Mouse (Mus musculus): ENCODE results near the gene B3gnt3. TPM values are rescaled to one million over a fixed set of nuclear protein-coding genes. Genes with fewer than 3 reads are reported as not detected.

B3gnt3 gene
- polyA plus RNA-seq, 1 experiment from 2014 or later: 0.33 TPM

DNA sequence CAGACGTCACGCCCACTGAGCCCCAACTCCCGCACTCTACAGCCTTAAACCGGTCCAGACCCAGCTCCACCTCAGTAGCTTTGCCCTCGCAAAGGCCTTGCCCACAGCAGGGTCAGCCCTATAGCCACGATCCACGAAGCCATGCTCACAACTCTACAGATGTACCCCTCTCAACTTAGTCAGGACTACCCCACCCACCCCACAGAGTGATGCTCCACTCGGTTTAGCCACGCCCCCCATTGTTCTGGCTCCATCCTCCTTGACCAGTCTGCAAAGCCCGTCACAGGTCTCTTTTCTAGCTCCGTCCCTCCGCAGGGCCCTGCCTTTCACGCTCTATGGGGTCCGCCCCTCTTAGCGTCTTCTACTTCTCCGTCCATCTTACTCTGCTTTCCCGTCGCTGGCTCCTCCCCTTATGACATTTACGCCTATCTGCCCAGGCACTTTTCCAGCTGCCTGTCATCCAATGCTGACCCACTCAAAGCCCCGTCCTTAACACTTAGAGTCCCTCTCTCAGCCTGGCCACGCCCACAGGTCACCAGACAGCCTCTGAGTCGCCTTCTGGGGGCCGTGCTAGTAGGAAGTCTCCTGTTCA lies 15.3 kb downstream of the B3gnt3 start:
- Histone ChIP-seq H3K27ac (ENCODE audit: low read depth, low read length) (no peak overlapping the region), H3K36me3 (ENCODE audit: control insufficient read depth, insufficient read depth, low read length) (no peaks in the 10 kb centered on the region), H3K9me3 (ENCODE audit: control insufficient read depth, low read length) (no peaks in the 10 kb centered on the region), H3K9ac (ENCODE audit: low read length) (no peak overlapping the region), H3K4me1 (ENCODE audit: control insufficient read depth, insufficient read depth, low read length) (peaks cover 3% of the 10 kb centered on the region), H3K4me2 (ENCODE audit: low read depth) (peak overlapping the region; percentile 4), H3K27me3 (ENCODE audit: control insufficient read depth, insufficient read depth, low read length) (peaks cover 100% of the 10 kb centered on the region), H3K4me3 (ENCODE audit: low read depth, low read length) (peak overlapping the region; percentile 6; the same call in 1 of the 2 replicates)
- ATAC-seq (ENCODE audit: insufficient read depth, low FRiP score, low TSS enrichment) (0 out of 2 replicates have a peak, but pooled peaks have one; percentile 33), DNase-seq (ENCODE audit: low spot score) (no peak)
- under 1% methylated on average over 23 of the region's 23 CpGs for WGBS

DNA sequence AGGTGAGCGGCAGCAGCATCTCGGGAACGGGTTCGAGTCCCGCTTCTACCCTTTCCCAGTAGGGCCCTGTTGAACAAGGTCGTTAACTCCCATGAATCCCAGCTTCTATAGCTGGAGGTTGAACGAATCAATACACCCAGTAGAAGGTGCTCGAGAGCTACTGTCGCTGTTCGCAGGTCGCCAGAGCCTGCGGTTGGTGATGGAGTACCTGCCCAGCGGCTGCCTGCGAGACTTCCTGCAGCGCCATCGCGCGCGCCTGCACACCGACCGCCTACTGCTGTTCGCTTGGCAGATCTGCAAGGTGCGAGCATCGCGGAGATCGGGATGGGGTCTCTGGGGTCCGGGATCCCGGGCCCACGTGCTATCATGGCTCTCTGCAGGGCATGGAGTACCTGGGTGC lies 16.0 kb downstream of the B3gnt3 start:
- Histone ChIP-seq H3K4me1 (ENCODE audit: control insufficient read depth, insufficient read depth, low read length) (peaks cover 3% of the 10 kb centered on the region), H3K9ac (ENCODE audit: low read length) (no peak overlapping the region), H3K4me3 (ENCODE audit: low read depth, low read length) (peak overlapping the region; percentile 8; the same call in 1 of the 2 replicates), H3K27me3 (ENCODE audit: control insufficient read depth, insufficient read depth, low read length) (peaks cover 100% of the 10 kb centered on the region), H3K4me2 (ENCODE audit: low read depth) (peak overlapping the region; percentile 24), H3K27ac (ENCODE audit: low read depth, low read length) (no peak overlapping the region), H3K36me3 (ENCODE audit: control insufficient read depth, insufficient read depth, low read length) (no peaks in the 10 kb centered on the region), H3K9me3 (ENCODE audit: control insufficient read depth, low read length) (no peaks in the 10 kb centered on the region)
- WGBS: 2% methylated on average over 29 of the region's 29 CpGs
- ATAC-seq (ENCODE audit: insufficient read depth, low FRiP score, low TSS enrichment) (no peak), DNase-seq (ENCODE audit: low spot score) (no peak)

DNA sequence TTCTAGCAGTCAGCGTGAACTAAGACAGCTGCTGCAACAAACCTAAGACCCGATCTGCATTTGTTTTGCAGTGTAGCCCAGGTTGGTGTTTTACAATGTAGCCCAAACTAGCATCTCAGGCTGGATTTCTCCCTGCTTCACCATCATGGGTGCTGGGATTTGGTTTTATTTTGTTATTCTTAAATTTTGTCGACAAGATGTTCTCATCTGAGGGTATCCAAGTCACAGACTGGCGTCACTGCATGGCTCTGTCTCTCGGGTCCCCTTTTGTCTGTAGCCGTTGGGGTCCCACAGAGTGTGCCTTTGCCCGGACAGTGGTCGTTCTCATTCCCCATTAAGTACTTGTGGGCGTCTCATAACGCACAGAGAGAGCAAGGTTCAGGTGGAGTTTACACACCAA lies 16.9 kb downstream of the B3gnt3 start:
- no peaks in the 10 kb centered on the region for H3K36me3 ChIP-seq (ENCODE audit: control insufficient read depth, insufficient read depth, low read length)
- 13% methylated on average over 10 of the region's 10 CpGs for WGBS
- ATAC-seq (ENCODE audit: insufficient read depth, low FRiP score, low TSS enrichment) (no peak), DNase-seq (ENCODE audit: low spot score) (no peak)
- peaks cover 3% of the 10 kb centered on the region for H3K4me1 ChIP-seq (ENCODE audit: control insufficient read depth, insufficient read depth, low read length)
- H3K4me3 ChIP-seq (ENCODE audit: low read depth, low read length): no peak overlapping the region
- no peaks in the 10 kb centered on the region for H3K9me3 ChIP-seq (ENCODE audit: control insufficient read depth, low read length)
- peaks cover 100% of the 10 kb centered on the region for H3K27me3 ChIP-seq (ENCODE audit: control insufficient read depth, insufficient read depth, low read length)
- H3K4me2 ChIP-seq (ENCODE audit: low read depth): no peak overlapping the region
- H3K9ac ChIP-seq (ENCODE audit: low read length): no peak overlapping the region
- H3K27ac ChIP-seq (ENCODE audit: low read depth, low read length): no peak overlapping the region

DNA sequence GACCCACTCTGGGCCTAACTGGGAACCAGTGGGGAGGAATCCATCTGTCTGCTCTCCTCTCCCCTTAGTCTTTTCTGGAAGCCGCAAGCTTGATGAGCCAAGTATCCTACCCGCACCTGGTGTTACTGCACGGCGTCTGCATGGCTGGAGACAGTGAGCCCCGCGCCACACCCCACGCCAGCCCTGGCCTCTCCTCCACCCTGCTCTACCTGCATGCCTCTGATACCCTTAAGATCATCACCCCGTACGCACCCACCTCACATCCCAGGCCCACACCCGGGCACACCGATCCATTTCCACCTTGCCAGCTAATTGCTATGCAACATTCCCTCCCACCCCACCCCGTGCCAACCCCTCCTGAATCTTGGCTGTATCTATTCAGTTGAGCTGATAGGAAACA lies 18.8 kb downstream of the B3gnt3 start:
- H3K4me1 ChIP-seq (ENCODE audit: control insufficient read depth, insufficient read depth, low read length): peaks cover 3% of the 10 kb centered on the region
- no peaks in the 10 kb centered on the region for H3K36me3 ChIP-seq (ENCODE audit: control insufficient read depth, insufficient read depth, low read length)
- no peak overlapping the region for H3K27ac ChIP-seq (ENCODE audit: low read depth, low read length)
- H3K9ac ChIP-seq (ENCODE audit: low read length): no peak overlapping the region
- no peaks in the 10 kb centered on the region for H3K9me3 ChIP-seq (ENCODE audit: control insufficient read depth, low read length)
- H3K4me3 ChIP-seq (ENCODE audit: low read depth, low read length): no peak overlapping the region
- H3K27me3 ChIP-seq (ENCODE audit: control insufficient read depth, insufficient read depth, low read length): peaks cover 100% of the 10 kb centered on the region
- no peak overlapping the region for H3K4me2 ChIP-seq (ENCODE audit: low read depth)
- DNase-seq (ENCODE audit: low spot score): no peak
- no peak for ATAC-seq (ENCODE audit: insufficient read depth, low FRiP score, low TSS enrichment)
- 51% methylated on average over 12 of the region's 12 CpGs for WGBS

DNA sequence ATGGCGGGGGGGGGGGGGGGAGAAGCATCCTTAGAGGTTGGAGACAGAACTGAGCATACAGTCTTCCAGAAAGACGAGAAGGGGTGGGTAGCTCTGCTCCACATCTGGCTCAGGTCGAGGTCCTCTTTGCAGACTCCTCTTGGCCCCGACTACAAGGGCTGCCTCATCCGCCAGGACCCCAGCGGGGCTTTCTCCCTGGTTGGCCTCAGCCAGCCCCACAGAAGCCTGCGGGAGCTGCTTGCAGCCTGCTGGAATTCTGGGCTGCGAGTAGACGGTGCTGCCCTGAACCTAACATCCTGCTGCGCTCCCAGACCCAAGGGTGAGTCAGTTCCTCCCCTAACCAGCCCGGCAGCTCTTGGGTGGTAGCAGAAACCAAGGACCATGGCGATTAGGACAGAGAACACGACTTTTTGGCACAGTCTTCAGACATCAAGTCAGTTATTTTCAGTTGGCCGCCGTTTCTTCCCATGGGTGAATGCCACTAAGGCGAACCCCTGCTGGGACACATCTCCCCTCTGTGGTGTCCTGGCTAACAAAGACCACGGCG lies 20.1 kb downstream of the B3gnt3 start:
- no peak for DNase-seq (ENCODE audit: low spot score)
- peaks cover 100% of the 10 kb centered on the region for H3K27me3 ChIP-seq (ENCODE audit: control insufficient read depth, insufficient read depth, low read length)
- 1% methylated on average over 18 of the region's 18 CpGs for WGBS

DNA sequence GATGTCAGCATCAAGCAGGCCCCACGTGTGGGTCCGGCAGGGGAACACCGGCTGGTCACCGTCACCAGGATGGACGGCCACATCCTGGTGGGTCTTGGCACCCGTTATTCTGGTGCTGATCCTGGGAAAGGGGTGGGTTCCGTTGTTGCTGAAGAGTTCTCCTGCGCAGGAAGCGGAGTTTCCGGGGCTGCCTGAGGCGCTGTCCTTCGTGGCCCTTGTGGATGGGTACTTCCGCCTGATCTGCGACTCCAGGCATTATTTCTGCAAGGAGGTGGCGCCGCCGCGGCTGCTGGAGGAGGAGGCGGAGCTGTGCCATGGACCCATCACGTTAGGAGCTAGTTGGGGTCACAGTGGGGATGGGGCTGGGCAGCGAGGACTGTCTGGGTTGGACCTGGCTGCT lies 21.1 kb downstream of the B3gnt3 start:
- WGBS: 7% methylated on average over 21 of the region's 21 CpGs
- Histone ChIP-seq H3K4me2 (ENCODE audit: low read depth) (no peak overlapping the region), H3K9ac (ENCODE audit: low read length) (no peak overlapping the region), H3K9me3 (ENCODE audit: control insufficient read depth, low read length) (no peaks in the 10 kb centered on the region), H3K4me1 (ENCODE audit: control insufficient read depth, insufficient read depth, low read length) (no peaks in the 10 kb centered on the region), H3K27me3 (ENCODE audit: control insufficient read depth, insufficient read depth, low read length) (peaks cover 100% of the 10 kb centered on the region), H3K36me3 (ENCODE audit: control insufficient read depth, insufficient read depth, low read length) (no peaks in the 10 kb centered on the region), H3K4me3 (ENCODE audit: low read depth, low read length) (no peak overlapping the region), H3K27ac (ENCODE audit: low read depth, low read length) (no peak overlapping the region)
- ATAC-seq (ENCODE audit: insufficient read depth, low FRiP score, low TSS enrichment) (no peak), DNase-seq (ENCODE audit: low spot score) (no peak)

More for the DNA sequence above, 20.1 kb downstream of the B3gnt3 start:
- no peaks in the 10 kb centered on the region for H3K9me3 ChIP-seq (ENCODE audit: control insufficient read depth, low read length)
- no peak overlapping the region for H3K4me2 ChIP-seq (ENCODE audit: low read depth)
- no peak overlapping the region for H3K4me3 ChIP-seq (ENCODE audit: low read depth, low read length)
- peaks cover 3% of the 10 kb centered on the region for H3K4me1 ChIP-seq (ENCODE audit: control insufficient read depth, insufficient read depth, low read length)
- no peaks in the 10 kb centered on the region for H3K36me3 ChIP-seq (ENCODE audit: control insufficient read depth, insufficient read depth, low read length)
- no peak overlapping the region for H3K27ac ChIP-seq (ENCODE audit: low read depth, low read length)
- no peak overlapping the region for H3K9ac ChIP-seq (ENCODE audit: low read length)
- no peak for ATAC-seq (ENCODE audit: insufficient read depth, low FRiP score, low TSS enrichment)

DNA sequence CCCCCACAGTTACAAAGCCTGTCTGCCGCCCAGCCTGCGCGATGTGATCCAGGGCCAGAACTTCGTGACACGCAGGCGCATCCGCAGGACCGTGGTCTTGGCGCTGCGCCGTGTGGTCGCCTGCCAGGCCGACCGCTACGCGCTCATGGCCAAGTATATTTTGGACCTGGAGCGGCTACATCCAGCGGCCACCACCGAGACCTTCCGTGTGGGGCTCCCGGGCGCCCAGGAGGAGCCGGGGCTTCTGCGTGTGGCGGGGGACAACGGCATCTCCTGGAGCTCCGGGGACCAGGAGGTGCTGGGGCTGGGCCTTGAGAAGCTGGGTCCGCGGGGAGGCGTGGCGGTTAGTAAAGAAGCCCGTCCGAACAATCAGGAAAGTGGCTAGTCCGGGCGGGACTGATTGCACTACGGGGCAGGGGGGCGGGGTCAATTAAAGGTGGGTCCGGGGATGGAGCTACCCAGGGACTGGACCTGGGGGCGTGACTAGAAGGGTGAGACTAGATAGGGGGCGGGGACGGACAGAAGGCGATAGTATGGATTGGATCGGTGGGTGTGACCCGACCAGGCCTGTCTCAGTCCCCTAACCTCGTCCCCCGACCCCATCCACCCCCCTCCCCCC lies 21.9 kb downstream of the B3gnt3 start:
- H3K9ac ChIP-seq (ENCODE audit: low read length): no peak overlapping the region
- no peaks in the 10 kb centered on the region for H3K36me3 ChIP-seq (ENCODE audit: control insufficient read depth, insufficient read depth, low read length)
- H3K4me3 ChIP-seq (ENCODE audit: low read depth, low read length): peak overlapping the region; percentile 3; the same call in 1 of the 2 replicates
- no peaks in the 10 kb centered on the region for H3K4me1 ChIP-seq (ENCODE audit: control insufficient read depth, insufficient read depth, low read length)
- DNase-seq (ENCODE audit: low spot score) (no peak), ATAC-seq (ENCODE audit: insufficient read depth, low FRiP score, low TSS enrichment) (no peak)
- under 1% methylated on average over 42 of the region's 46 CpGs for WGBS
- H3K4me2 ChIP-seq (ENCODE audit: low read depth): peak overlapping the region; percentile 13; the same call in 1 of the 2 replicates
- H3K9me3 ChIP-seq (ENCODE audit: control insufficient read depth, low read length): no peaks in the 10 kb centered on the region
- no peak overlapping the region for H3K27ac ChIP-seq (ENCODE audit: low read depth, low read length)
- H3K27me3 ChIP-seq (ENCODE audit: control insufficient read depth, insufficient read depth, low read length): peaks cover 96% of the 10 kb centered on the region

DNA sequence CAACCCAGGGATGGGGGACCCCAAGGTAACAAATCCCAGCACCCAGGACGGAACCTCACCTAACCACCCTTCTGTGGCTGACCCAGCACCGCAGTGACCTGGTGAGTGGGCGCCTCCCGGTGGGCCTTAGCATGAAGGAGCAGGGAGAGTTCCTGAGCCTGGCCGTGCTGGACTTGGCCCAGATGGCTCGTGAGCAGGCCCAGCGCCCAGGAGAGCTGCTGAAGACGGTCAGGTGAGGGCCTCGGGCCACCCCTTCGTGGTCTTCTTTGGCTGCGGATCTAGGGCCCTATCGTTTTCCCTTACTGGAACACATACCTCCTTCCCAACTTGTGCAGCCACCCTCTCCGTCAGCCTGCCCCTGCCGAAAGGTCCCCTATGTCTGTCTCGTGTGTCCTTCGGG lies 22.5 kb downstream of the B3gnt3 start:
- WGBS: 6% methylated on average over 16 of the region's 16 CpGs
- no peak for ATAC-seq (ENCODE audit: insufficient read depth, low FRiP score, low TSS enrichment)

DNA sequence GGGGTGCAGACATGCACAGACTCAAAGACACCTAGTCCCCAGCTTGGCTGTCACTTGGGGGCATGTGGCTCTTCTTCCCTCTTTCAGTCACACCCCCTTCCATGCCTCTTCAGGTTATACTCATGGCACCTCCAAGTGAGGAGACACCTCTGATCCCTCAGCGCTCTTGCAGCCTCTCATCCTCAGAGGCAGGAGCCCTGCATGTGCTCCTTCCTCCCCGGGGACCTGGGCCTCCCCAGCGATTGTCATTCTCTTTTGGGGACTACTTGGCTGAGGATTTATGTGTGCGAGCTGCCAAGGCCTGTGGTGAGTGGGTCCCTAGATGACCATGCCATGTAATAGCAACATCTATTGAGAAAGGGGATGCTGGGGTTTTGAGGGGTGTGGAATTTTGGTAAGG lies 23.4 kb downstream of the B3gnt3 start:
- Histone ChIP-seq H3K4me2 (ENCODE audit: low read depth) (no peak overlapping the region), H3K36me3 (ENCODE audit: control insufficient read depth, insufficient read depth, low read length) (no peaks in the 10 kb centered on the region), H3K9ac (ENCODE audit: low read length) (no peak overlapping the region), H3K4me1 (ENCODE audit: control insufficient read depth, insufficient read depth, low read length) (no peaks in the 10 kb centered on the region), H3K27ac (ENCODE audit: low read depth, low read length) (no peak overlapping the region), H3K9me3 (ENCODE audit: control insufficient read depth, low read length) (no peaks in the 10 kb centered on the region), H3K27me3 (ENCODE audit: control insufficient read depth, insufficient read depth, low read length) (peaks cover 85% of the 10 kb centered on the region), H3K4me3 (ENCODE audit: low read depth, low read length) (no peak overlapping the region)
- no peak for DNase-seq (ENCODE audit: low spot score)
- ATAC-seq (ENCODE audit: insufficient read depth, low FRiP score, low TSS enrichment): no peak
- WGBS: 46% methylated on average over 4 of the region's 4 CpGs

More for the DNA sequence above, 22.5 kb downstream of the B3gnt3 start:
- Histone ChIP-seq H3K9ac (ENCODE audit: low read length) (no peak overlapping the region), H3K4me2 (ENCODE audit: low read depth) (no peak overlapping the region), H3K4me1 (ENCODE audit: control insufficient read depth, insufficient read depth, low read length) (no peaks in the 10 kb centered on the region), H3K36me3 (ENCODE audit: control insufficient read depth, insufficient read depth, low read length) (no peaks in the 10 kb centered on the region), H3K27ac (ENCODE audit: low read depth, low read length) (no peak overlapping the region), H3K4me3 (ENCODE audit: low read depth, low read length) (no peak overlapping the region), H3K9me3 (ENCODE audit: control insufficient read depth, low read length) (no peaks in the 10 kb centered on the region), H3K27me3 (ENCODE audit: control insufficient read depth, insufficient read depth, low read length) (peaks cover 92% of the 10 kb centered on the region)
- DNase-seq (ENCODE audit: low spot score): no peak
